Mouse (Mus musculus): ENCODE results near the gene Igfbp1.

Igfbp1 gene

DNA sequence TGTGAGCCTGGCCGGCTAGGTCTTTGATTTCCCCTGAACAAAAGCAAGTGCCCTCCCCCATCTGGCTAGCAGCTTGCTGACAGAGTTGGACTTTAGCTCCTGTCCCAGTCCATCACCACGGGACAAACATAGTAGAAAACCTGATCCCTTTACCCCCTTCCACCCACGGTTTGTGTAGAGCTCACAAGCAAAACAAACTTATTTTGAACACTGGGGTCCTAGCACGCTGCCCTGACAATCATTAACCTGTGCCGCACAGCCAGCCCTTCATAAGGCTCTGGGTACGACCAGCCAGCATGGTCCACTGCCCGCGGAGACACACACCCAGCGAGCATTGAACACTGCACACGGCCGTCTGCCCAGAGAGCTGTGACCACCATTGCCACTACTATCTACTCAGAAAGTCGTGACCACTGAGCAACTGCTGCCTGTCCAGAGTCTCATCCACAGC lies at the start of gene Igfbp1:
TSS of gene Igfbp1 (plus strand) at position 292 of the 451 bp plus-strand sequence.
- DNase-seq (ENCODE audit: low read depth, low spot score) = no peak

DNA sequence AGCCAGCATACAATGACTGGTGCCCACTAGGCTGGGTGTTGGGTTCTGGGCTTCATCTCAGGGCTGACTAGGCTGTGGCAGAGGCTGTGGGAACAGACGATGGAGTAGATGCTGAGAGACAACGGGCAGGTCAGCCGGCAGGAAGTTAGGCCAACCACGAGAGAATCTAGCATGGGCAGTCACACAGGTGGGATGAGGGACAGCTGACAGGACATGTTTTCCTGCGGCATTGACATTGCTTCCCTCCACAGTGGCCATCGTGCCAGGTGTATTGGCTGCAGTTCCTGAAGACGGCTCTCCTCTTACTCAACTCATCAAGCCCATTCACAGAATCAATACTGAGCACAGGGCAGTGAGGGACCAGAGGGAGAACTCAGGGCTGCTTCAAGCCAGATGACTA lies 49.6 kb upstream of the Igfbp1 start:
- no peak for DNase-seq (ENCODE audit: low read depth, low spot score)

DNA sequence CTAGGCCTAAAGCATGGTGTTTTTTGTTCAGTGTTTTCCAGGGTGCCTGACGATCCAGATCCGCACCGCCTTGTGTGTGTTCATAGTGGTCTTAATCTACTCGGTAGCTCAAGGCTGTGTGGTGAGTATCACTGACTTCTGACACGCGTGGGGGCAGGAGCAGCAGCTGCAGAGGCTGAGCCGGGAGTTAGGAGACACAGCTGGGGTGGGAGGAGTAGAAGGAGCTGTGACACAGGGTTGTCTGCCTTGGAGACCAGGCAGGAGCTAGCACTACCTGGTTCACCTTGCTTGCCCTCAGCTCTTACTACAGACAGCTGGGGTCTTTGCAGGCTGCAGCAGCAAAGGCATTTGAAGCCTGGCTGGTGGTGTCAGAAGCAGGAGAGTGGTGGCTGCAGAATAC lies 48.1 kb upstream of the Igfbp1 start:
- no peak for DNase-seq (ENCODE audit: low read depth, low spot score)

DNA sequence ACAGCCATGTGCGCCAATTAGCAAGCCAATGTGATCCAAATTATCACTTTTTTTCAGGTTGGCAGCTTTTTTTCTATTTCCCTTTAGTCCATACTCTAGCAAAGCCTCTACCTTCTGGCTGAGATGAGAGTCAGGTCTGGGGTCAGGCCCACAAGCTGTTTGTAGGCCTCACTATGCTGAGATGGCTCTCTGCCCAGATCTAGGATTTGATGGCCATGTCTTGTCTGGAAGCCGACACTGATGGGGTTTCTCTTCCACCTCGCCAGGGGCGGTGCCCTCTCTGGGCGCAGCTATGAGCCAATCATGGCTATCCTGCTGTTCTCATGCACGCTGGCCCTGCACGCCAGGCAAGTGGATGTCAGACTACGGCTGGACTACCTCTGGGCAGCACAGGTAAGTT lies 47.1 kb upstream of the Igfbp1 start:
- DNase-seq (ENCODE audit: low read depth, low spot score) = no peak

DNA sequence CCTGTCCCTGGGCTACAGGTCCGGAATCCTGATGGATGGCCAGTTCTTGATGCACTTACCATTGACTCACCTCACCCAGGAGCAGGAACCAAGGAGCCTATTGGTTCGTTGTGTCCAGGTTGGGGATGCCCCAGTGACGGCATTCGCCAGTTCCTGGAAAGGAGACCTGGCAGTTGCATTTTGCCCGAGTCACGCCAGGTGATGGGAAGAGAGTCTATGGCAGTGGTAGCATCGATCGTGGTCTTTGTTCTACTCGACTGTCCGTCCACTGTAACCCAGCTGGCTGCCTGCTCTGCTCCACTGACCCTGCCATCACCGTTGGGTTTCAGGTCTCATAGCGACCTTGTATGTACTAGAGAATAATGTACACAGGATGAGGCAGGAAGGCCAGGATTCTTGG lies 45.2 kb upstream of the Igfbp1 start:
- no peak for DNase-seq (ENCODE audit: low read depth, low spot score)

DNA sequence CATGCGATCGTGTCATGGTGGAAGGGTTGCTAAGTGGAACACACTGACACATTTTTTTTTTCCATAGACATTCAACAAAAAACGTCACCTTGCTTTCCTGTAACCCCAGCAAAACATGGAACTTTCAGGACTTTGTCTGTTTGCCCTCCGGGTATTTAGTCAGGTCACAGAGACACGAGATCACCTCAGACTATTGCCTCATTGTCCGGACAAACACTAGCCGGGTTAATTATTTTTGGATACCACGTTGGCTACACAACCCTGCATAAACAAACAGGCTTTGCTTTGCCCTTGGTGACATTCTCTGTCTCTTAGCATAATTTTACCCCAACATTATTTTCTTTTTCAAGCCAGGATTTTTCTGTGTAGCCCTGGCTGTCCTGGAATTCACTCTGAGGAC lies 44.5 kb upstream of the Igfbp1 start:
- no peak for DNase-seq (ENCODE audit: low read depth, low spot score)

DNA sequence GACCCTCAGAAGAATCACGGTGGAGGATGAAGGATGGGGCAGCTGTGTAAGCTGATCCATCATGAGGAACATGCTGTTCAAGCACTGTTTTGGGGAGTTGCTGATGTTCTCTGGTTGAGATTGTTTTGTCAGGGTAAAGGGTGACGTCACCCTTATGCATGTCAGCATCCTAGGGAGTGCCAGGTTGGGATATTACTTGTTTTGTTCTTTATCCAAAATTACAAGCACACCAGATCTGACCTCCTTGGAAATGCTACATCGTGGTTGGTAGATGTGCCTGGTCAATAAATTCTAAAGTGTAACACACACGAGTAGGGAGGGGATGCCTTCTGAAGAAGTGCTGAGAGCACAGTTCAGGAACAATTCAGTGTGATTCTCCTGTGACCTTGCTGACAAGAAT lies 41.2 kb upstream of the Igfbp1 start:
- DNase-seq (ENCODE audit: low read depth, low spot score) = no peak

DNA sequence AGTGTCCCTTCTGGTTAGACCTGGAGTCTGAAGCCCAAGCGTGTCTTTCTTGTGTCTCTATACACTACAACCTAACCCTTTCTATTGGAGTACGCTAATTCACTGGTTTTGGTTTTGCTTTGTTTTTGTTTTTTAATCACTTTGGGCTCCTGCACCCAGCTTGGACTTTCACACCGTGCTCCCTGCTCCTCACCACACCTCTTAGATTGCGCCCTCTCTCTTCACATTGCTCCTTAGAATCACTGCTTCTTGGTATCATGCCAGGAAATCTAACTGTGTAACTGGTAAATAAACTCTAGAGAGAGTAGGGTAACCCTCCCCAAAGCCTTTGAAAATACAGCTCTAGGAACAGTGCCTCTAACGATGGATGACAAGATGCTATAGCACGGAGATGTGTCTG lies 39.4 kb upstream of the Igfbp1 start:
- DNase-seq (ENCODE audit: low read depth, low spot score) = no peak

DNA sequence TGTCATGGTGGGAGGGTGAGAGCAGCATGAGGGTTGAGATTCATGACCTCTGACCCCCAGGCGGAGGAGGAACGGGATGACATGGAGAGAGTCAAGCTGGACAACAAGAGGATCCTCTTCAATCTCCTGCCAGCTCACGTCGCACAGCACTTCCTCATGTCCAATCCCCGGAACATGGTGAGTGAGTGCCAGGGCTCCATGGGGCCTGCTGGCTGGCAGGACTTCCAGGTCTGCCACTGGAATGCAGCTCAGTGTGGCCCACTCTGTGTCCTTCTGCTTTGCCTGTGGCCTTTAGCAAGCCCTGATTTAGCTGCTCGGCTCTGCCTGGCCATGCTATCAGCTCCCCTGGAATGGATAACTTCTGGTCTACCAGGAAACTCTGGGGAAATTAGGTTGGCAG lies 37.4 kb upstream of the Igfbp1 start:
- DNase-seq (ENCODE audit: low read depth, low spot score) = no peak

DNA sequence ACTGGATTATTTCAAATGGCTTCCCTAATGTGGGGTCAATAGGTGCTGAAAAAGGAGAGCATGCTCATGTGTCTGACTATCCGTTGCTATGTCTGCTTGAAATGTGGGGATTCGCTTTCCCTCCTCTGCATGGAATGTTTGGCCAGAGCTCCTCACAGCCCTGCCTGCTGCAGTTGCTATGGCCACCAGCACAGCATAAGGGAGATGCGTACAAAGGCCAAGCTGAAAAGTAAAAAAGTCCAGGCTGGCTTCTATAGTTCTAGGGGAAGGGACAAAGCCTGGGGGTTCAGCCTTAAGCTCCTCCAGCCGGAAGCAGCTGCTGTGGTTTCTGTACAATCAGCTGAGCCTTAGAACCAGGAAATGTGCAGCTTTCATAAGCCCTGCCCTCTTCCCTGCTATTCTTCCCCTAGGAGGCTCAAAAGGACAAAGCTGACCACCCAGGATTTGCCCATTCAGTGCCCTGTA lies 36.9 kb upstream of the Igfbp1 start:
- no peak for DNase-seq (ENCODE audit: low read depth, low spot score)

DNA sequence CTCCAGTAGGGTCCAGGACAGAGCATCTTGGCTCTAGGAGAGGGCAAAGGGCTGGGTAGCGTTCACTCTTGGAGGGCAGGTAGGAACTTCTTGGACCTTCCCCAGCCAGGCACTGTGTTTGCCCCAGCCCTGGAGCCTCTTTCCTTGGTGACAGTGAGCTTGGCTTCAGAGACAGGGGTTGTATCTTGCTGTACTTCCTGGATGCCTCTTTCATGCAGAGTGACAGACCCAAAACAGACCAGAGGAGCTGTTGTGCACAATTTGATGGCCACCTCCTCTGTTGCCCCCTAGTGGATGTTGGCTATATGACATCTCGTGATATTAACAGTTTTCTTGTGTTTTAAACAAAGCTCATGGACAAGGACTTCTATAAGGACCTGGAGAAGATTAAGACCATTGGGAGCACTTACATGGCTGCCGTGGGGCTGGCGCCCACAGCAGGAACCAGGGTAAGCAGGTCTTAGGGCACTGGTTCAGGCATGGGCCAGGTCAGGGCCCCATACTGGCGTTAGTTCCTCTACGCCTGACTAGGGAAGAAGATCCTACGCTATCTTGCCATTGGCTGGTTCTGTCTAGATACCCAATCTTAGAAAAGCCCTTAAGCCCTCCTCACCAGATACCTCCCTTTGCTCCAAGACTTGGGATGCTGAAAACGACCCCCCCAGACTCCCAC lies 35.9 kb upstream of the Igfbp1 start:
- DNase-seq (ENCODE audit: low read depth, low spot score) = peak; percentile 85

DNA sequence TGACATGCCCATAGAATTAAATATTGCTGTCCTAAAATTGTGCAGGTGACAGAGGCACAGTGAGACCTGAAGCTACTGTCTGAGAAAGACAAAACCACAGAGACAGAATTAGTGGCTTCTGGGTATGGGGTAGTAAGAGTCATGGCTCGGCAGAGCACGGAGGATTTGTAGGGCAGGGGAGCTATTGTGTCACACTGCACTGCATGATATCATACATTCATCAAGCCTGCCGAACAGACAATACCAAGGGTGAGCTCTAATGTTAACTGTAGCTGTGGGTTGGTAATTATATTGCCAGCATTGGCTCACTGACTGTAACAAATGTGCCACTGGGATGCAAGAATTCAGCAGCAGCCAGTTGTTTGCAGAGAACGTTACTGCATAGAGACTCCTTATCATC lies 33.2 kb upstream of the Igfbp1 start:
- no peak for DNase-seq (ENCODE audit: low read depth, low spot score)

DNA sequence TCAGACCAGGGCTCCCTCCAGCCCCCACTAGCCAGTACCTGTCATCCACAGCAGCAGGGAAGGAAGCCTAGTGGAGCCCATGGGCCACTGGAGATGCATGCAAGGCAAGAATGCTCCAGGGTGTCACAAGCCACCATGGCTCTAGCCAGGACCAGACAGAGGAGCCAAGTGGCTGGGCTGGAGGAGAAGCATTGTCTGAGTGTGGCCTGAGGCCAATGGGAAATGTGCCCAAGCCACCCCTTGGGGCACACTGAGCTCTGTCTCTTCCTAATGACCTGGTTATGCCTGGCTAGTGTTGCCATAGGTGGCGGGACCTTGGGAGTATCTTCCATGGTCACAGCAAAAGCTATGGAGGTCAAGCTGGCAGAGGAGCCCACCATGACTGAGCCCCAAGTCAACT lies 27.9 kb upstream of the Igfbp1 start:
- DNase-seq (ENCODE audit: low read depth, low spot score) = no peak

DNA sequence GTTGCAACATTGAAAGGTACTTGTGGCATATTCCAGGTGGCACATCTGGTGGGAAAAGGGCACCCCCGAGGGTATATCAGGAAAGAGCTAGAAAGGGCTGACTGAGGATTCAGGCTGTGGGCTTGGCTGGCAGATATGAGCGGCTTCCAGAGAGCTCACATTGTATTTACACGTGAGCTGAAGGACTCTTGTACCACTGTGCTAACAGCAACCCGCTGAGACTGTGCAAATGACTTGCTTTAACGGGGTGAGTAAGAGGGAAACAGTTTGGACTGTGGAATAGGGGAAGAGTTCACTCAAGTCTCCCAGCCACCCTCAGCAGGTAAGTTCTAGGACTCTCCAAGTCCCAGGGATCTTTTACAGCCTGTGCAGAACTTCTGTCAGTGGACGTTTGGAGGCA lies 23.9 kb upstream of the Igfbp1 start:
- DNase-seq (ENCODE audit: low read depth, low spot score) = no peak

DNA sequence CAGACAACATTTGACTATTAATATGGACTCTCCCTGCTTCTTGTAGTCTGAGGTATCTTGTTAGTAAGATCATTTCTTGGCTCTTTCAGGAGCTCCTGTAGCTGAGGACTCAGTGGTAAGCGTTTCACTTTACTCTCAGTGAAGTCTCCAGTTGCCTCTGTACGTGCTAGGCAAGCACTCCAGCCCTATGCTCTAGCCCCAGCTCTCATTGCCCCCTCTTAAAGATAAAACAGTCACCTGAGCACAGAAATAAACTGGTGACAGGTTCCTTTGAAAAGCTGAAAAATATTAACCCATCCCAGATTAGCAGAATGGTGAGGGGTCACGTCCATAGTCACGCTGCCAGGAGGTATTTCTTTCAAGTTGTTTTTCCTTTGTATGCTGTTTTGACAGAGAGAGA lies 18.9 kb upstream of the Igfbp1 start:
- DNase-seq (ENCODE audit: low read depth, low spot score) = no peak

DNA sequence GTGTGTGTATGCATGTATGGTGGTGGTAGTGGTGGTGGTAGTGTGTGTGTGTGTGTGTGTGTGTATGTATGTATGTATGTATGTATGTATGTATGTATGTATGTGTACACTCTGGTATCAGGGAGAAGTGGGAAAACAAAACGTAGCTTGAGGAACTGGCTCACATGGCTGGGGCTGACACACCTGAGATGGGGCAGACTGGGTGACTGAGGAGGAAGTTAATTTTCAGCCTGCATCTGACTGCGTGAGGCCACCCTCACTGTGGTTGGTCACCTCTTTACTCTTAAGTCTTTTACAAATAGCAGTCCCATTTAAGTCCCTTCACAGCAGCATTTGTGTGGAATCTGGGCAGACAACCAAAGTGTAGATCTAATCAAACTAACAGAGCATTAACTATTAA lies 18.3 kb upstream of the Igfbp1 start:
- no peak for DNase-seq (ENCODE audit: low read depth, low spot score)

DNA sequence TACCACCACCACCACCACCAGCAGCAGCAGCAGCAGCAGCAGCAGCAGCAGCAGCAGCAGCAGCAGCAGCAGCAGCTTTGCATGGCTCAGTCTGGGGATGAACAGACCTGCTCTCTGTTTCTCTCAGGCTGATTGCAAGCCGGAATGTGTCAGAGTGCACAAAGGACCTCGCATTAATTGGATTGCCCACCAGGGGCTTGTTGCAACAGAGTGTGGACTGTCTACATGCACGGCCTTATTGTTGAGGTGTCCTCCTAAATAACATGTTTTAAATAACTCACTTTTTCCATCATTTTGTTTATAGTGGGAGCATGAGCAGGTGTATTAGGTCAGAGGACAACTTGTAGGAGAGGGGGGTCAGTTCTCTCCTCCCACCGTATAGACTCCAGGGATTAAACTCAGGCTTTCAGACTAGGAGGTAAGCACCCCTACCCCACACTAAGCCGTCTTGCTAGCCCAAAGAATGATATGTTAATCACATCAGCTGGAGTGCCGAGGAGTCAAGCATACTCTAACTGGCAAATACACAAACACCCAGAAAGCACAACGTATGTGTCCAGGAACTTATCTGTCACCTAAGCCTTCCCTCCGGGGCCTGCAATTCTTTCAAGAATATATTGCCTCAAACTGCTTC lies 15.1 kb upstream of the Igfbp1 start:
- DNase-seq (ENCODE audit: low read depth, low spot score) = peak; percentile 18

DNA sequence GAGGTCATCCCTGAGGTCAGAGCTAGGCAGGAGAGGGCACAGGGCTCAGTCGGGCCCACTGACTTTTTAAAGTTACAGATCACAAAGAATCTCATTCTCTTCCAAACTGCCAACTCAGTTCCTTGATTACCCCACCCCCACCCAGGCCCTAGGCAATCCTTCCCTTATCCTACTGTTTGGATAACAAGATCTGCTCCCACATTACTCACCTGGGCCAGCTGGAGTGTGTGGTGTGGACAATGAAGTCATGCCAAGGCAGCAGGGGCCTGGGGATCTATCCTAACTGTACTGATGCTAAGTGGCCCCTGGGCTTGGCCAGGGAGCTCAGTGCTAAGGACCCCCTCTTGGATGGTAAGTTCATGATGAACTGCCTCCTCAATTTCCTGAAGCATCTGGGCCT lies 13.2 kb upstream of the Igfbp1 start:
- DNase-seq (ENCODE audit: low read depth, low spot score) = no peak

DNA sequence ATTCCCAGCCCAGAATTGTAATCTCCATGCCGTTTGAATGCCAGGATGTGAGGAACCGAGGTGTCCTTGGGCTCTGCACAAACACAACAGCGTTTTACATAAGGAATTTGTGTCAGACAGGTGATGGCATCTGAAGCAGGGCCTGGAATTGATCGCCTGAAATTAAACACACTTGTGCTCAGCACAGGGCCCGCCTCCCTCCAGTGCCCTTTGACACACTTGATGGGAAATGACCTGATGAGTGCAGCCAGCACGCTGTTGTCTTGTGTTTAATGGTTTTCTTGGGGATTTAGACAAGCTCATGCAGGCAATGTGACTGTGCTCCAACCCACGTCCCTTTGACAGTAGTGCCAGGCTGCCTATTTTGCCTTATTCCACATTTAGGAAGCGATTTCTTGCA lies 10.1 kb upstream of the Igfbp1 start:
- no peak for DNase-seq (ENCODE audit: low read depth, low spot score)

DNA sequence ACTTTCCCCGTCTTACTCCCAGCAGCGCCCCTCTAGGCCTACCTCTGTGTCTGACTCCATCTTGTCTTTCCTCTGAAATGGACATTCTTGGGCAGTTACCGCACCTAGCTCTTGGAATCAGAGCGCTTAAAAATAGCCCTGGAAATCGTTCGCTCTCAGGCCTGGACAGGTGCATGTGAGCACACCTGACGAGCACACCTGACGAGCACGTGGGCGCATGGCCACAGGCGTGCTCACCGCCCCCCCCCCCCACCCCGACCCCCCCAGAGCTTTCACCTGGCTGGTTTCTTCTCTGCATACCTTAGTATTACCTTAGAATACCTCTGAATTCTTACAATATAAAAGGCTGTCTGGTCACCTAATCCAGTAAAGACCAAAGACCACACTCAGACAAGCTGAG lies 9.1 kb upstream of the Igfbp1 start, which contains the start of gene Gm11985:
TSS of gene Gm11985 (minus strand) at position 101 of the 400 bp plus-strand sequence.
- DNase-seq (ENCODE audit: low read depth, low spot score) = no peak

DNA sequence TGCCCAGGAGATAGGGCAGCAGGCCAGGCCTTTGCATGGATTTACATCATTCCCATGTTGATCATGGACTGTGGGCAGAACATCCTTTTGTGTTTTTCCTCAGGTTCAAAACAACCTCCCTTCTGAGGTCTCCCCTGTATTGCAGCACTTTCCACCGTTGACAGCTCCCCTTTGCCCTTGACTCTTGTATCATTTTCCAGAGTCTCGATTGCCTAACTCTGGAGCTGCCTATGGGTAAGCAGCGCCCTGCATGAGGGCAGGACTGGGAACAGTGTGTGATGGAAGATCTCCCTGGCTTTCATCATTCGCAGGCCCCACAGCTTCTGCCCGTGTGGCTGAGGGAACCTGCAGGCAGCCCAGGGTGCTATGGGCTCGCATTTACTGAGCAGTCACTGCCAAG lies 4.9 kb upstream of the Igfbp1 start:
- no peak for DNase-seq (ENCODE audit: low read depth, low spot score)

DNA sequence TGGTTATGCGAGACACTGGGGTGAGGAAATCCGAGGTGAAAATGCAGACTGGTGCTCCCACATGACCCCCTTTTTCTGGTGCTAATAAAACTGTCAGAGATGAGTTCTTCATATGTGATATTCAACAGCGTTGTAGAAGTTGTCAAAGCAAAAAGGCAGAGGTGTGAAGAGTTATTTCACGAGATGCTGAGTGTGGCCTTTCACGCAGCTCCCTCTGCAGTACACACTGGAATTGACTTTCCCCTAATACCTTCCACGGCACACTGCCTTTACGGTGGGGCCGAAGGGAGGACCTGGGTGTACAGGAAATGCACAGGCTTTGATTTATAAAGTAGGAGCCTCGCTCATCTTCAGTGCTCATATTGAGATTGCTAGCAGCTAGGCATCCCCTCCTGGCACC lies 4.4 kb upstream of the Igfbp1 start:
- DNase-seq (ENCODE audit: low read depth, low spot score) = no peak

Measured in ZHBTc4 (cell line).